Comparison of ENCODE assay signal across 27 mouse cellular contexts in genomic region chr2:77890836-77891438, GRCm38 (mm10). TPM values are rescaled to one million over a fixed set of nuclear protein-coding genes. Genes with fewer than 3 reads are reported as not detected.
DNase-seq lines count a peak whose midpoint lies in the region; ATAC-seq lines count a peak whose summit lies in the region.
"Had no signal": no experiment of that assay in that cellular context is flagged by ENCODE, and none has a peak within 500 bp of the region (broad histone marks: within the 10 kb centered on the region; RNA-seq: fewer than 3 reads in every experiment).

No protein-coding gene starts in this region.

- no peaks in the 10 kb centered on the region for H3K27me3 ChIP-seq in neural tube, embryonic 15.5 days (replicated peaks)
- no peaks in the 10 kb centered on the region for H3K27me3 ChIP-seq in kidney, embryonic 15.5 days
- H3K27me3 ChIP-seq: CH12.LX; embryonic facial prominence, embryonic 13.5 days; embryonic facial prominence, embryonic 15.5 days; forebrain, embryonic 13.5 days; forebrain, embryonic 15.5 days; Patski had no signal

- no peaks in the 10 kb centered on the region for H3K4me1 ChIP-seq in neural tube, embryonic 15.5 days
- H3K4me1 ChIP-seq in kidney, embryonic 15.5 days = no peaks in the 10 kb centered on the region
- H3K4me1 ChIP-seq: embryonic facial prominence, embryonic 13.5 days; embryonic facial prominence, embryonic 15.5 days; forebrain, embryonic 13.5 days; forebrain, embryonic 15.5 days had no signal

- H3K36me3 ChIP-seq in neural tube, embryonic 15.5 days = peaks cover 25% of the 10 kb centered on the region
- H3K36me3 ChIP-seq in kidney, embryonic 15.5 days = peaks cover 29% of the 10 kb centered on the region

- H3K9me3 ChIP-seq in neural tube, embryonic 15.5 days (replicated peaks) = no peaks in the 10 kb centered on the region
- H3K9me3 ChIP-seq in kidney, embryonic 15.5 days (replicated peaks) = no peaks in the 10 kb centered on the region
- H3K9me3 ChIP-seq: embryonic facial prominence, embryonic 13.5 days; embryonic facial prominence, embryonic 15.5 days; forebrain, embryonic 15.5 days; G1E had no signal

- peak; percentile 8 for DNase-seq in neural tube, embryonic 10.5 days (ENCODE audit: extremely low spot score, low spot score)
- peak; percentile 76 for DNase-seq in adipocyte (ENCODE audit: low spot score)
- DNase-seq in kidney, adult 18-20 months = no peak
- DNase-seq: adrenal gland, adult 2 months; adrenal gland, postnatal 10 days; adrenal gland, postnatal 25 days; B cell, adult 2 months; cerebellum, adult 11 months; cerebellum, adult 18-20 months; cerebellum, adult 8-10 months; cerebellum, adult 9-11 months; cerebellum, postnatal 14 days; cerebellum, postnatal 36 days; embryo, embryonic 11 days; forebrain, postnatal 0 days had no signal

- no peak overlapping the region for H3K4me3 ChIP-seq in neural tube, embryonic 15.5 days (replicated peaks)
- H3K4me3 ChIP-seq in kidney, embryonic 15.5 days (replicated peaks) = no peak overlapping the region
- H3K4me3 ChIP-seq: embryonic facial prominence, embryonic 13.5 days; embryonic facial prominence, embryonic 15.5 days; erythroblast, embryonic 14.5 days; forebrain, embryonic 13.5 days; forebrain, embryonic 15.5 days had no signal

- no peak for ATAC-seq in neural tube, embryonic 15.5 days (ENCODE audit: low FRiP score)
- no peak for ATAC-seq in kidney, embryonic 15.5 days (replicated peaks; ENCODE audit: low FRiP score)
- ATAC-seq: activated CD4-positive, CD25-positive, alpha-beta regulatory T cell, adult 4 months; CD4-positive, CD25-positive, alpha-beta regulatory T cell, adult 4 months; forebrain, embryonic 13.5 days; forebrain, embryonic 15.5 days; forebrain, postnatal 0 days; Patski had no signal

- no peak overlapping the region for H3K4me2 ChIP-seq in neural tube, embryonic 15.5 days
- no peak overlapping the region for H3K4me2 ChIP-seq in kidney, embryonic 15.5 days
- H3K4me2 ChIP-seq: embryonic facial prominence, embryonic 13.5 days; embryonic facial prominence, embryonic 15.5 days; forebrain, embryonic 13.5 days; forebrain, embryonic 15.5 days had no signal

- no peak overlapping the region for H3K9ac ChIP-seq in neural tube, embryonic 15.5 days (replicated peaks)
- no peak overlapping the region for H3K9ac ChIP-seq in kidney, embryonic 15.5 days
- H3K9ac ChIP-seq: embryonic facial prominence, embryonic 13.5 days; embryonic facial prominence, embryonic 15.5 days; forebrain, embryonic 13.5 days; forebrain, embryonic 15.5 days; forebrain, postnatal 0 days had no signal

- no peak overlapping the region for H3K27ac ChIP-seq in neural tube, embryonic 15.5 days (replicated peaks)
- H3K27ac ChIP-seq in kidney, embryonic 15.5 days = no peak overlapping the region
- H3K27ac ChIP-seq: embryonic facial prominence, embryonic 13.5 days; embryonic facial prominence, embryonic 15.5 days; forebrain, embryonic 13.5 days; forebrain, embryonic 15.5 days had no signal

- WGBS in neural tube, embryonic 15.5 days = 95% methylated on average over 5 of the region's 5 CpGs
- WGBS in kidney, embryonic 15.5 days = 93% methylated on average over 5 of the region's 5 CpGs

RNA-seq across cellular contexts. Expression of gene Cwc22, which starts 55.2 kb away (rescaled TPM):
- 17.8 and 20.7 TPM in 2 replicates for polyA plus RNA-seq in neural tube, embryonic 15.5 days (2015; fragmentation: Nextera tagmentation; extraction: Ambion mirVana)
- polyA plus RNA-seq in kidney, embryonic 15.5 days (2015; fragmentation: Nextera tagmentation; extraction: Ambion mirVana) = 33.6 and 34.8 TPM in 2 replicates
